Mouse (Mus musculus) C2C12 (cell line): ENCODE measurements at regions not wholly inside any gene's neighbourhood (a gene's known extent, or its start where the extent isn't known, plus 50 kb on each side); places are given as distances from the start of the nearest gene placed in this dataset.

Experiments
- H3K27me3 ChIP-seq: one replicate; pipeline ENCODE4 v1.6.1; 2011; ENCODE audit not compliant: control insufficient read depth, insufficient read depth, insufficient read length
- H3K36me3 ChIP-seq: one replicate; pipeline ENCODE4 v1.6.1; 2011; ENCODE audit not compliant: control insufficient read depth, insufficient read depth
- H3K4me3 ChIP-seq: one replicate; pipeline ENCODE4 v1.5.1; 2011; ENCODE audit warnings: mild to moderate bottlenecking, control low read depth; ENCODE audit not compliant: poor library complexity, insufficient read depth, severe bottlenecking
- H3K79me2 ChIP-seq: one replicate; pipeline ENCODE4 v1.6.1; 2011; ENCODE audit not compliant: control insufficient read depth, insufficient read depth
- H3K79me3 ChIP-seq: one replicate; pipeline ENCODE4 v1.6.1; 2011; ENCODE audit warnings: low read depth, control low read depth
- H3ac ChIP-seq: one replicate; pipeline ENCODE3; 2011; ENCODE audit warnings: low read depth; ENCODE audit not compliant: control insufficient read depth, insufficient read length
- CEBPB ChIP-seq: IDR thresholded peaks from one replicate; pipeline ENCODE4 v1.6.1; 2011; ENCODE audit warnings: low read depth, mild to moderate bottlenecking, control low read depth, moderate library complexity
- CTCF ChIP-seq: IDR thresholded peaks from one replicate; pipeline ENCODE4 v1.5.1; 2011; ENCODE audit not compliant: control insufficient read depth, insufficient read depth, insufficient read length
- FOSL1 ChIP-seq: IDR thresholded peaks from one replicate; pipeline ENCODE4 v1.8.0; 2011; ENCODE audit warnings: mild to moderate bottlenecking, low read length; ENCODE audit not compliant: poor library complexity, insufficient read depth, severe bottlenecking
- MAX ChIP-seq: IDR thresholded peaks from one replicate; pipeline ENCODE4 v1.6.1; 2011; ENCODE audit warnings: mild to moderate bottlenecking, control low read depth
- MYOD1 ChIP-seq: IDR thresholded peaks from one replicate; pipeline ENCODE4 v1.6.1; 2011; ENCODE audit warnings: low read depth; ENCODE audit not compliant: control insufficient read depth, insufficient read length
- MYOG ChIP-seq: IDR thresholded peaks from one replicate; pipeline ENCODE4 v1.6.1; 2011; ENCODE audit not compliant: control insufficient read depth, insufficient read length; ENCODE audit errors: extremely low read depth
- USF1 ChIP-seq: IDR thresholded peaks from one replicate; pipeline ENCODE4 v1.6.1; 2011; ENCODE audit warnings: low read depth, mild to moderate bottlenecking, control low read depth, moderate library complexity

DNA sequence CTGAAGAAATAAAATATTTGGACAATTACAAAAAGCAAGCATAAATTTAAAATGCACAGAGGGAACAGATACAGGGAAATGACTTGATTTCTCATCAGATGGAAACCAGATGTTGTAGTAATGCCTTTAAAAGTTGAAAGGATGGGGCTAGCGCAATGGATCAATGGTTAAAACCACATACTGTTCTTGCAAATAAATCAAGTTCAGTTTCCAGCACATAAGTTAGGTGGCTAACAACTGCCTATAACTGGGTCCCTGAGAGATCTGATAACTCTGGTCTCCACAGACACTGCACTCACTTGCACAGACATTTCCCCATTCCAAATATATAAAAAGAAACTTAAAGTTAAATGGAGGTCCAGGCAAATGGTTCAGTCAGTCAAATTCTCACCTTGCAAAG is 699.7 kb downstream of the Tmem114 start:
- Histone ChIP-seq H3K4me3 (no peak overlapping the region), H3K79me3 (no peaks in the 10 kb centered on the region), H3K36me3 (no peaks in the 10 kb centered on the region), H3K27me3 (no peaks in the 10 kb centered on the region), H3K79me2 (no peaks in the 10 kb centered on the region), H3ac (no peak overlapping the region)
- TF ChIP-seq CEBPB (no peak), MYOG (no peak), MAX (no peak), FOSL1 (no peak), CTCF (no peak), USF1 (no peak), MYOD1 (no peak)

DNA sequence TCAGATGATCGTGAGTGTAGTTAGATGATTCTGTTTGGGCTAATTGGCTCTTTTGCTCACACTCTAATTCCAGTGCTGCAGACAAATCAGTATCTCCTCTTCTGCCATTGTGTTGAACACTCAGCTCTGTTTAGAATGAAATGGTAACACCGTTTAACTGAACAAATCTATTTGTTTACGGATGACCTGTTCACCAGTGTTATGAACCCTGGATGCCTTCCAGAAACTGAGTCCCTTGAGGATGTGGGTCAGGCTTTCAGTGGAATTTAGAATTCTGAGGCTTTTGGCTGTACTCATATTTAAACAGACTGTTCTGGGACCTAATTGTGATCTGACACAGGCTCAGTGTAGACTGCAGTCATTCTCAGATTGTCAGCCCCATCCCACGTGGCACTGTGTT is 723.5 kb downstream of the Tmem114 start:
- Histone ChIP-seq H3K4me3 (no peak overlapping the region), H3K79me2 (no peaks in the 10 kb centered on the region), H3K27me3 (no peaks in the 10 kb centered on the region), H3ac (no peak overlapping the region), H3K79me3 (no peaks in the 10 kb centered on the region), H3K36me3 (no peaks in the 10 kb centered on the region)
- TF ChIP-seq MYOG, result no peak
- TF ChIP-seq CTCF, result no peak
- TF ChIP-seq CEBPB, result no peak
- no peak for TF ChIP-seq FOSL1
- TF ChIP-seq MAX, result no peak
- no peak for TF ChIP-seq MYOD1
- no peak for TF ChIP-seq USF1

DNA sequence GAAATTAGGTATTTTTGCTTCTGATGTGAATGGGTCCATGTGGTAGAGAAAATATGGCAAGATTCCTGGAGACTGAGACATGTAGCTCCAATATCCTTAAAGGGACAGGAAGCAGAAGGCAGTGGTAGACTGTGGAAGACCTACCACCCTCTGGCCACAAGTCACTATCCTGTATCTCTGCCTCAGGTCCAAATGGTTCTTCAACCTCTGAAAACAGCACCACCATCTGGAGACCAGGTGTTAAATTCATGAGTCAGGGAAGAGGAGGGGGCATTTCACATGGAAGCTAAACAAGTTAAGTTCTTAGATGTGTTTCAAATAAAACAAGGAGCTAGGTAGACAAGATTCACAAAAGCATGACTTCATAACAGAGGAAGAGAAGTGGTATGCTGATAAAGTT is 739.5 kb downstream of the Tmem114 start:
- Histone ChIP-seq H3K27me3 (no peaks in the 10 kb centered on the region), H3K79me3 (no peaks in the 10 kb centered on the region), H3K79me2 (no peaks in the 10 kb centered on the region), H3K4me3 (no peak overlapping the region), H3K36me3 (no peaks in the 10 kb centered on the region), H3ac (no peak overlapping the region)
- TF ChIP-seq MYOG (no peak), CTCF (no peak), CEBPB (no peak), MAX (no peak), USF1 (no peak), FOSL1 (no peak), MYOD1 (no peak)

GRCm38 (mm10) chr16:7666096-7666495 is 758.8 kb downstream of the Tmem114 start:
- H3K36me3 ChIP-seq, result no peaks in the 10 kb centered on the region
- H3K4me3 ChIP-seq, result no peak overlapping the region
- no peaks in the 10 kb centered on the region for H3K79me2 ChIP-seq
- no peak for TF ChIP-seq CEBPB
- TF ChIP-seq MYOD1, result no peak
- no peak for TF ChIP-seq USF1
- TF ChIP-seq MYOG, result no peak
- TF ChIP-seq FOSL1, result no peak
- no peak for TF ChIP-seq MAX
- no peak for TF ChIP-seq CTCF
- no peaks in the 10 kb centered on the region for H3K27me3 ChIP-seq
- H3ac ChIP-seq, result no peak overlapping the region
- H3K79me3 ChIP-seq, result no peaks in the 10 kb centered on the region

GRCm38 (mm10) chr16:7658133-7658532 is 766.8 kb downstream of the Tmem114 start:
- no peaks in the 10 kb centered on the region for H3K79me3 ChIP-seq
- no peaks in the 10 kb centered on the region for H3K27me3 ChIP-seq
- no peak overlapping the region for H3K4me3 ChIP-seq
- no peaks in the 10 kb centered on the region for H3K79me2 ChIP-seq
- no peak overlapping the region for H3ac ChIP-seq
- no peaks in the 10 kb centered on the region for H3K36me3 ChIP-seq
- no peak for TF ChIP-seq MYOD1
- no peak for TF ChIP-seq MAX
- TF ChIP-seq FOSL1, result no peak

GRCm38 (mm10) chr16:7654451-7654850 is 770.5 kb downstream of the Tmem114 start:
- no peaks in the 10 kb centered on the region for H3K27me3 ChIP-seq
- H3ac ChIP-seq, result no peak overlapping the region
- no peaks in the 10 kb centered on the region for H3K36me3 ChIP-seq
- H3K79me3 ChIP-seq, result no peaks in the 10 kb centered on the region
- no peaks in the 10 kb centered on the region for H3K79me2 ChIP-seq
- H3K4me3 ChIP-seq, result no peak overlapping the region
- TF ChIP-seq MAX, result no peak
- TF ChIP-seq CTCF, result no peak
- TF ChIP-seq MYOD1, result no peak
- TF ChIP-seq MYOG, result no peak
- no peak for TF ChIP-seq CEBPB
- TF ChIP-seq FOSL1, result no peak
- no peak for TF ChIP-seq USF1
